Mouse (Mus musculus): ENCODE results near the gene Ptprh.
A peak's percentile ranks its signal among the peaks of the same experiment; 100 is the strongest.

The Ptprh gene

GRCm38 (mm10) chr7:4603873-4604272 lies at the start of gene Ptprh:
Gene Ptprh (minus strand): TSS chr7:4604041.
- no peak for DNase-seq (ENCODE audit: low read depth, low spot score)

GRCm38 (mm10) chr7:4653351-4653750 lies 49.5 kb upstream of the Ptprh start:
- DNase-seq (ENCODE audit: low read depth, low spot score), result no peak

- no peak for DNase-seq (ENCODE audit: low read depth, low spot score)
Observed at GRCm38 (mm10) chr7:4652726-4653125, 48.9 kb upstream of the Ptprh start.

GRCm38 (mm10) chr7:4651581-4651980 lies 47.7 kb upstream of the Ptprh start:
- no peak for DNase-seq (ENCODE audit: low read depth, low spot score)

DNA sequence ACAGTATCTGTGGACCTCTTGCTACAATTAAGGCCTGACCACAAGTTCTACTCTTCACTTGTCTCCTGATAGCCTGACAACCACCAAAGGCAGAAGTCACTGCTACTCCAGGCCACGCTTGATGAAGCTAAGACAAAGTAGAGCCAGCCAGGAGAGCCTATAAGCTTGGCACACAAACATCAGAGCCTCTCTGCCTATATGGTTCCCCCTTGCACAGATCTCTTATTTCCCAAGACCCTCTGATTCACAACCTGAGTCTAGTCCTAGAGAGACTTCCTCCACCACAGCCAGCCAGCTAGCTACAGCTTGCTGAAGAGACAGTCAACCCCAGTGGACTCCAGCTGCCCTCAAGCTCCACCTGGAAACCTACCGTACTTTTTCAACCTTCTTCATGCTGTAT lies 44.2 kb upstream of the Ptprh start:
- no peak for DNase-seq (ENCODE audit: low read depth, low spot score)

- DNase-seq (ENCODE audit: low read depth, low spot score), result no peak
Observed at GRCm38 (mm10) chr7:4647291-4647690, 43.5 kb upstream of the Ptprh start.

- no peak for DNase-seq (ENCODE audit: low read depth, low spot score)
Observed at GRCm38 (mm10) chr7:4646806-4647205, 43.0 kb upstream of the Ptprh start.

GRCm38 (mm10) chr7:4643225-4643624 lies 39.4 kb upstream of the Ptprh start:
- DNase-seq (ENCODE audit: low read depth, low spot score), result no peak

DNA sequence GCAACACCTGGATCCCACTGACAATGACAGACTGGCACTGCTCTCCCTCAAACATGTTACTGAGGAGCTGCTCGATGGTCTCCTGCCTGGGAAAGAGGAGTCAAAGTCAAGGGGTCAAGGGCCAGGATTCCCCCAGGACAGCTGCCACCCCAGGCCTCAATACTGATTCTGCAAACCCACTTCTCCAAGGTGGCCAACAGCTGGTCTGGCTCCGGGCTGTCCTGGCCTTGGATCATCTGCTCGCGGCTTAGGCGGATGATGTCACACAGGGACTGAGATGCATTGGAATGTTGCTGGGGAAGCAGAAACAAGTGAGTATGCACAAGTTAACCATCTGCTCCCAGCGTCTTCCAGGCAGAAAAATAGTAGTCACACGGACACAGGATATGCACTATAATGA lies 38.1 kb upstream of the Ptprh start:
- no peak for DNase-seq (ENCODE audit: low read depth, low spot score)

GRCm38 (mm10) chr7:4641155-4641554 lies 37.3 kb upstream of the Ptprh start:
- DNase-seq (ENCODE audit: low read depth, low spot score), result no peak

GRCm38 (mm10) chr7:4636179-4636578 lies 32.3 kb upstream of the Ptprh start:
- no peak for DNase-seq (ENCODE audit: low read depth, low spot score)

DNA sequence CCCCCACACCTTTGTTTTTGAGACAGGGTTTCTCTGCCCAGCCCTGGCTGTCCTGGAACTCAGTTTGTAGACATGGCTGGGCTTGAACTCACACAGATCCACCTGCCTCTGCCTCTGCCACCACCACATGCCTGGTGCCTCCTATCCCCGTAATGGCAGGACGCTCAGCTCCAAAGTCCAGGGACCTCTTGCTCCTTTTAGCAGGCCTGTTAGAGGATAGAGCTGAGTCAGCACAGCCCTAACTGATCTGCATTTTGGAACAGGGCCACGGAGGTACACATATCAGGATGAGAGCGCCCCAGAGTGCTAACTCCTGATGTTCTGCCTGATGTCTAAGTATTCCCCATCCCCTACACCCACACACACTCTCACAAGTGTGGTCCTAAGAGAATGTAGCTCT lies 27.2 kb upstream of the Ptprh start, which contains the start of gene Tmem86b:
TSS of gene Tmem86b (minus strand) at position 392 of the 400 bp plus-strand sequence.
- no peak for DNase-seq (ENCODE audit: low read depth, low spot score)

GRCm38 (mm10) chr7:4630198-4630597 lies 26.4 kb upstream of the Ptprh start:
- no peak for DNase-seq (ENCODE audit: low read depth, low spot score)

DNA sequence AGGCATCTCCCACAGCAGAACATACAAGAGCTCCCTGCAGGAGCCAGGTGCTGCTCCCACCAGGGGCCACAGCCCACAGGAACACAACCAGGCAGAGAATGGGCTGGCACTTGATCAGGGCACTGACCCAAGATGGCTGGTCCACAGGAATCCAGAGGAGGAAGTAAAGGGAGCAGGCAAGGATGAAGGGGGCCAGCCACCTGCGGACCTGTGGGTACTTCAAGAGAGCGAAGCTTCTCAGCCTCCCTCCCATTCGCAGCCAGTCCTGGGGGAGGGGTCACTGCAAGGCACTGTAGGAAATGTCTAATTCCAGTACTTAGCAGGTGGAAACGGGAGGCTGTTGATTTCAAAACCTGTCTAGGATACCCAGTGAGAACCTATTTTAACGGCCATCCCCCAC lies 25.7 kb upstream of the Ptprh start:
- no peak for DNase-seq (ENCODE audit: low read depth, low spot score)

- DNase-seq (ENCODE audit: low read depth, low spot score), result no peak
Observed at GRCm38 (mm10) chr7:4625928-4626327, 22.1 kb upstream of the Ptprh start.

- DNase-seq (ENCODE audit: low read depth, low spot score), result no peak
Observed at GRCm38 (mm10) chr7:4624343-4624742, 20.5 kb upstream of the Ptprh start.

DNA sequence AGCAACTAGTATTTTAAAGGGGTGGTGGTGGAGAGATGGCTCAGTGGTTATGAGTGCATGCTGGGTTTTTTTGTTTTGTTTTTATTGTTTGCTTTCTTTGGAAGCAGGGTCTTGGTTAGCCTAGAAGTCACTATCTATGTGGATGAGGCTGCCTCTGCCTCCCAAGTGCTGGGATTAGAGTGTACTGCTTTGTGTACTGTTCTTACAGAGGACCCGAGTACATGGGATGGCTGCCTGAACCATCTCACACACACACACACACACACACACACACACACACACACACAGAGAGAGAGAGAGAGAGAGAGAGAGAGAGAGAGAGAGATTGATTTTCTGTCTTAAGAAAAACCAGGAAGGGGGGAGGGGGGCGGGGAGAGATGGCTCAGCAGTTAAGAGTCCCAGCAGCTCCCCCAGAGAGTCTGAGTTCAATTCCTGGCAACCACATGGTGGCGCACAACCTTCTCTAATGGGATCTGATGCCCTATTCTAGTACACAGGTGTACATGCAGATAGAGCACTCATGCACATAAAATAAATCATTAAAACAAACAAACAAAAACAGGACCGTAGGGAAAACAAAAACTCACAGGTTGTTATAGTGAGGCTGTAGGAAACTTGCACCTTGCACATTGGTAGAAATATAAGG lies 19.8 kb upstream of the Ptprh start:
- peak; percentile 8 for DNase-seq (ENCODE audit: low read depth, low spot score)

- no peak for DNase-seq (ENCODE audit: low read depth, low spot score)
Observed at GRCm38 (mm10) chr7:4619979-4620378, 16.1 kb upstream of the Ptprh start.

- DNase-seq (ENCODE audit: low read depth, low spot score), result no peak
Observed at GRCm38 (mm10) chr7:4613740-4614403, 10.0 kb upstream of the Ptprh start.

DNA sequence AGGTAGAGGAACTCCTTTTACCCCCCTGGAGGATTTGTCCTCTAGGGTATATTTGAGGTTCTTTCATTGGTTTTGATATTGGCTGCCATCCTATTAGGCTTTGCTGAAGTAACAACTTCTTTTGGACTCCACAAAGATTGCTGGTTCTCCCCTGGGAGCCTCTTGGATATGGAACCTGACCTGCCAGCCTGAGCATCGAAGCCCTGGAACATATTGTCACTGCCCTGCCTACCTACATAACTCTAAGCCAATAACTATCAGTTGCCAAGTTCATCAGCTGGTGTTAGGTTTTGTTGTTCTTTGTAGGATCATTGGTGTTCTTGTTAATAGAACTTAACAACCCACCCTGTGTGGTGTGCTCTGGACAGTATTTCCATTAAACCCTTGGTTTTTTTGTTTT lies 9.1 kb upstream of the Ptprh start:
- no peak for DNase-seq (ENCODE audit: low read depth, low spot score)

DNA sequence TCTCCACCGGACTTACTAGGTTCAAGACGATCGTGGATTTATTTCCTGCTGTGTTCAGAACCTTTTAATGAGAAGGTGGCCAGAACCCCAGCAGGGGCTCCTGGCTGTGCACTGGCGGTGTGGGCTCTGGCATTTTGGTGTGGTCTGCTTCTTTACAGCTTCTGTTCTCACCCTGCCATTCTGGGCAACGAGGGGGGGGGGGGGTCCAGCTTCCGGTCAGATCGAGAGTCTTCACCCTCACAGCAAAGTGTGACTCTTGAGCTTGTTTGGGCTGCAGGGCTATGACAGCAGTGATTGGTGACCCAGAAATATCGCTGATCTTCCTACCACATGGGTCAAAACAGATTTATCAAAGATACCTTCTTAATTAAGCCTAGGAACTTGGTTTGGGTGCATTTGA lies 8.5 kb upstream of the Ptprh start:
- no peak for DNase-seq (ENCODE audit: low read depth, low spot score)

- DNase-seq (ENCODE audit: low read depth, low spot score), result no peak
Observed at GRCm38 (mm10) chr7:4611921-4612341, 8.1 kb upstream of the Ptprh start.

DNA sequence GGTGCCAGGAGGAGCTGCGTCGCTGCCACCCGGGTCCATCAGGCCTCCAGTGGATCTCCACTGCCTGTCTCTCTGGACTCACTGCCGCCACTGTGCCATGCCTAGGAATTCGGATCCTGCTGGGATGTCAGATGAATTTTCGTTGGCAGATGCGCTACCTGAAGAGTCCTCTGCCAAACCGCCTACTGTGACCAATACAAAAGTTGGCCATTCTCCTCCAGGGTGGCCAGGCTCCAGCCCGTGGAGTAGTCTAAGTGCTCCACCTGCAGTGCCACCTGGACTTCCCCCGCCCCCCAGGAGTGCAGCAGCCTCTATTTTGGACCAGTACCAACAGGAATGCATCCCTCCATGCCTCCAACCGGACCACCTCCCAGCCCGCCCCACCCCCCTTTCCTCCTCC lies 7.7 kb upstream of the Ptprh start:
- DNase-seq (ENCODE audit: low read depth, low spot score), result no peak
